Mouse (Mus musculus) intestine, embryonic 14.5 days (tissue): ENCODE measurements around the gene Cmbl. TPM values are rescaled to one million over a fixed set of nuclear protein-coding genes. Genes with fewer than 3 reads are reported as not detected.

ENCODE experiments used
- ATAC-seq: fragments of 200-750 bp; cut with Nextera tagmentation; replicated peaks from 2 replicates; pipeline ENCODE4 v1.8.0; 2017; ENCODE audit warnings: low read depth, moderate number of reproducible peaks, moderate TSS enrichment, moderate library complexity; ENCODE audit not compliant: low FRiP score, low TSS enrichment
- DNase-seq: peaks from one replicate; pipeline ENCODE4 v3.0.0-alpha.2; 2018; ENCODE audit warnings: low spot score
- H3K27ac ChIP-seq: fragments of 300-500 bp; sonication (generic); 2 replicates; pipeline ENCODE4 v1.5.1; 2014; ENCODE audit warnings: low read depth, mild to moderate bottlenecking, control low read depth
- H3K27me3 ChIP-seq: fragments of 300-500 bp; sonication (generic); replicated peaks from 2 replicates; pipeline ENCODE4 v1.6.1; 2014; ENCODE audit warnings: low read length, control low read depth; ENCODE audit not compliant: control insufficient read depth, insufficient read depth
- H3K36me3 ChIP-seq: fragments of 300-500 bp; sonication (generic); 2 replicates; pipeline ENCODE4 v1.6.1; 2014; ENCODE audit warnings: low read length, control low read depth; ENCODE audit not compliant: control insufficient read depth, insufficient read depth
- H3K4me1 ChIP-seq: fragments of 300-500 bp; sonication (generic); replicated peaks from 2 replicates; pipeline ENCODE4 v1.6.1; 2014; ENCODE audit warnings: low read length, control low read depth, mixed read lengths; ENCODE audit not compliant: control insufficient read depth, insufficient read depth
- H3K4me2 ChIP-seq: fragments of 300-500 bp; sonication (generic); 2 replicates; pipeline ENCODE4 v1.6.1; 2014; ENCODE audit warnings: low read length
- H3K4me3 ChIP-seq: fragments of 300-500 bp; sonication (generic); 2 replicates; pipeline ENCODE4 v1.5.1; 2014; ENCODE audit warnings: low read depth, low read length, control low read depth, mixed read lengths
- H3K9ac ChIP-seq: fragments of 300-500 bp; sonication (generic); 2 replicates; pipeline ENCODE4 v1.6.1; 2014; ENCODE audit warnings: mild to moderate bottlenecking, low read length
- H3K9me3 ChIP-seq: fragments of 300-500 bp; sonication (generic); 2 replicates; pipeline ENCODE4 v1.6.1; 2016; ENCODE audit warnings: low read length, control low read depth; ENCODE audit not compliant: control insufficient read depth
- WGBS: fragments of 180-500 bp; shearing (Covaris S2); extraction: QIAGEN DNeasy Blood & Tissue Kit; methylation state at CpG from one replicate; pipeline ENCODE4 v1.1.7; 2014; 5-methylcytosine and 5-hydroxymethylcytosine counted together
- polyA plus RNA-seq: library from polyadenylated mRNA; unstranded; fragments of >200 nt; fragmentation: Nextera tagmentation; extraction: Ambion mirVana; gene quantifications from 2 replicates; pipeline ENCODE4 v1.2.1, GENCODE M21; 2014

Gene Cmbl
- polyA plus RNA-seq, 1 experiment from 2014 or later, result 12.0 TPM

DNA sequence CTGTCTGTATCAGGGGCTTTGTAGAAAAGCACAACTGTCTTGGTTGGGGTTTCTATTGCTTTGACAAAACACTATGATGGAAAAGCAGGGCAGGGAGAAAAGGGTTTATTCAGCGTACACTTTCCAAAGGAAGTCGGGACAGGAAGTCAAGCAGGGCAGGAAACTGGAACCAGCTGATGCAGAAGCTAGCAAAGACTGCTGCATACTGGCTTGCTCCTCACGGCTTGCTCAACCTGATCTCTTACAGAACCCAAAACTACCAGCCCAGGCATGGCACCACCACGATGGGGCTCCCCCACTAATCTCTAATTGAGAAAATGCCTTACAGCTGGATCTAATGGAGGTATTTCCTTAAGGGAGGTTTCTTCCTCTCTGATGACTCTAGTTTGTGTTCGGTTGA, 17.8 kb upstream of the Cmbl start:
- no peak overlapping the region for H3K9ac ChIP-seq
- no peak overlapping the region for H3K4me2 ChIP-seq
- WGBS, result 67% methylated on average over 5 of the region's 5 CpGs
- H3K4me1 ChIP-seq, result peaks cover 8% of the 10 kb centered on the region
- H3K27me3 ChIP-seq, result no peaks in the 10 kb centered on the region
- no peak for DNase-seq
- no peak overlapping the region for H3K4me3 ChIP-seq
- no peak for ATAC-seq
- no peaks in the 10 kb centered on the region for H3K36me3 ChIP-seq
- H3K27ac ChIP-seq, result no peak overlapping the region
- H3K9me3 ChIP-seq, result no peaks in the 10 kb centered on the region

DNA sequence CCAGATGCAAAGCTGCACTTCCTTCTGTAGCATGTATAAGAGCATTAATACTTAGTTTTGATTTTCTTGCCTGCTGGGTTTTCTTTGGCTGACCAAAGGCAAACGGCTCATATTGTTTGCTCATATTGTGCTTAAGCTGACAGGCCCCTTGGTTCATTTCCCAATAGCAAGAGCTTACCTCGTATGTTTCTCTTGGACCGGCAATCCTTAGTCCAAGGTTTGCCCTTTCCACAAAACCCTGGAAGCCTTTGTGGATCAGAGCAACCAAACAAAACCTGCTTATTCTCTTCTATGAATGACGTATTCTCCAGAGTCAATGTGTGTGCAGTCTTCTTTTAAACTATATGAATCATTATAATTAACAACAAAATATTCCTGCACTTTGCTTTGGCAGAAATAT, 14.8 kb upstream of the Cmbl start:
- no peaks in the 10 kb centered on the region for H3K36me3 ChIP-seq
- 84% methylated on average over 4 of the region's 4 CpGs for WGBS

DNA sequence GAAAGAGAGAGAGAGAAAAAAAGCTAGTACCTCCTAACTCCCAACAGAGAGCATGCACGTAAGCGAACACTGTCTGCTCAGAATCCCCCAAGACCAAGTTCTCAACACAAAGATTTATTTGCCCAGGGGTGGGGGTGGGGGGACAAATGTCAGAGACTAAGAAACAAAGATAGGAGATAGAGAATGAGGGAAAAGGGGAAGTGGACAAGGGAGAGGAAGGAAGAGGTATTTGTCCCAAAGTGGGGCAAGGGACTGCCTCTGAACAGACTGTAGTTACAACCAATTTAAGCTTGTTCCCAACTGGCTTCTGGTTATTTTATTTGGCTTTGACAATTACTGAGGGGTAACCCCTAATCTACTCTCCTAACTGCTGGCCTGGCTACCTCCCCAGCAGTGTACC, 10.3 kb upstream of the Cmbl start:
- Histone ChIP-seq H3K9ac (no peak overlapping the region), H3K27me3 (no peaks in the 10 kb centered on the region), H3K9me3 (no peaks in the 10 kb centered on the region), H3K36me3 (no peaks in the 10 kb centered on the region), H3K4me3 (no peak overlapping the region), H3K4me2 (no peak overlapping the region), H3K4me1 (no peaks in the 10 kb centered on the region), H3K27ac (no peak overlapping the region)
- DNase-seq (no peak), ATAC-seq (no peak)
- 76% methylated on average over 2 of the region's 2 CpGs for WGBS

More for the DNA sequence above, 14.8 kb upstream of the Cmbl start:
- no peak overlapping the region for H3K4me2 ChIP-seq
- no peak overlapping the region for H3K9ac ChIP-seq
- DNase-seq, result no peak
- no peaks in the 10 kb centered on the region for H3K27me3 ChIP-seq
- H3K9me3 ChIP-seq, result no peaks in the 10 kb centered on the region
- H3K4me1 ChIP-seq, result no peaks in the 10 kb centered on the region
- ATAC-seq, result no peak
- no peak overlapping the region for H3K4me3 ChIP-seq
- no peak overlapping the region for H3K27ac ChIP-seq

DNA sequence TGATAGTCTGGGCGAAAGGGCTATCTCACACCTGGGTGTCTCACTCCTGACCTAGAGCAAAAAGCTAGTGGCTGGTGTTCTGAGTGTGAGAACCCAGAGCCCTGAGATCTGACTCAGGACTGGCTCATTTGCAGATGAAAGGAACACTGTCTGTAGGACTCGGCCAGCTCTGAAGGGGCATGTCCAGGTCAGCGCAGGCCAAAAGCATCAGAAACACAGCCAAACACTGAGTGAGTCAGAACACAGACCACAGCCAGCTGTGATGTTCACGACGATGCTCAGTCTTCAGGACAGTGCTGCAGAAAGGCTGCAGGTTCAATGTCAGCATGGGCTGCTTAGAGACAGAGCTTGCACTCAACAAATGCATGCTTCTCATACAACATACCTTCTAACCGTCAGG, 3.8 kb upstream of the Cmbl start:
- no peak overlapping the region for H3K9ac ChIP-seq
- no peak overlapping the region for H3K27ac ChIP-seq
- no peak overlapping the region for H3K4me3 ChIP-seq
- WGBS, result 83% methylated on average over 6 of the region's 6 CpGs
- no peaks in the 10 kb centered on the region for H3K4me1 ChIP-seq
- no peak for DNase-seq
- H3K9me3 ChIP-seq, result no peaks in the 10 kb centered on the region
- no peaks in the 10 kb centered on the region for H3K27me3 ChIP-seq
- no peak overlapping the region for H3K4me2 ChIP-seq
- H3K36me3 ChIP-seq, result no peaks in the 10 kb centered on the region
- no peak for ATAC-seq

DNA sequence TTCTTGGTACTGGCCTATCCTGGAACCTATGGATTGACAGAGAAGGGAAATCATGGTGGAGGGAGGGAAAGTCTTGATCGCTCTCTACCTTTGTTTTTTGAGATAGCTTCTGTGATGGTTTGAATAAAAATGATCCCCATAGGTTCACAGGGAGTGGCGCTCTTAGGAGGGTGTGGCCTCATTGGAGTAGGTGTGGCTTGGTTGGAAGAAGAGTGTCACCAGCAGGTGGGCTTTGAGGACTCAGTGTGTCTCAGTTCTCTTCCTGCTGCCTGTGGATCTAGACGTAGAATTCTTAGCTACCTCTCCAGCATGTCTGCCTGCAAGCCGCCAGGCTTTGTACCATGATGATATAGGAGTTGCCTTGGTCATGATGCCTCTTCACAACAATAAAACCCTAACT, 3.2 kb upstream of the Cmbl start:
- Histone ChIP-seq H3K4me3 (no peak overlapping the region), H3K4me1 (no peaks in the 10 kb centered on the region)
- WGBS, result 94% methylated on average over 4 of the region's 4 CpGs

DNA sequence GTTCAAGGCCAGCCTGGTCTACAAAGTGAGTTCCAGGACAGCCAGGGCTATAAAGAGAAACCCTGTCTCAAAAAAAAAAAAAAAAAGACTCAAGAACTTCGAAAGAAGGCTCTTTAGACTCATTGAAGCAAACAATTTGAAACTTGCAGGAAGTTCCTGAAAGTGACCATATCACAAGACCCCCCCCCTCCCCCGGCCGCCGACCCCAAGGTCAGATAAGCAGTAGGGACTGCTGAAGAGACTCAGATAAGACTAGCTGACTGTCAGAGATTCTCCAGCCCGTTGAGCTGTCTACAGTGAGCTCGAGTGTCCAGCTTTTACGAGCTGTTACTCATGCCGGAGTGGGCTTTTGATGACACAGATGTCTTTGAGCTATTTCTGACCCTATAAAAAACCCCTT, 2.3 kb upstream of the Cmbl start:
- Histone ChIP-seq H3K27ac (no peak overlapping the region), H3K27me3 (no peaks in the 10 kb centered on the region), H3K9me3 (no peaks in the 10 kb centered on the region), H3K36me3 (no peaks in the 10 kb centered on the region), H3K9ac (no peak overlapping the region), H3K4me2 (no peak overlapping the region), H3K4me3 (no peak overlapping the region), H3K4me1 (peaks cover under 1% of the 10 kb centered on the region; the same call in 1 of the 2 replicates)
- ATAC-seq, result no peak
- WGBS, result 64% methylated on average over 8 of the region's 8 CpGs
- DNase-seq, result no peak

More for the DNA sequence above, 3.2 kb upstream of the Cmbl start:
- Histone ChIP-seq H3K36me3 (no peaks in the 10 kb centered on the region), H3K4me2 (no peak overlapping the region), H3K9ac (no peak overlapping the region), H3K27ac (no peak overlapping the region), H3K9me3 (no peaks in the 10 kb centered on the region), H3K27me3 (no peaks in the 10 kb centered on the region)
- DNase-seq, result no peak
- no peak for ATAC-seq

DNA sequence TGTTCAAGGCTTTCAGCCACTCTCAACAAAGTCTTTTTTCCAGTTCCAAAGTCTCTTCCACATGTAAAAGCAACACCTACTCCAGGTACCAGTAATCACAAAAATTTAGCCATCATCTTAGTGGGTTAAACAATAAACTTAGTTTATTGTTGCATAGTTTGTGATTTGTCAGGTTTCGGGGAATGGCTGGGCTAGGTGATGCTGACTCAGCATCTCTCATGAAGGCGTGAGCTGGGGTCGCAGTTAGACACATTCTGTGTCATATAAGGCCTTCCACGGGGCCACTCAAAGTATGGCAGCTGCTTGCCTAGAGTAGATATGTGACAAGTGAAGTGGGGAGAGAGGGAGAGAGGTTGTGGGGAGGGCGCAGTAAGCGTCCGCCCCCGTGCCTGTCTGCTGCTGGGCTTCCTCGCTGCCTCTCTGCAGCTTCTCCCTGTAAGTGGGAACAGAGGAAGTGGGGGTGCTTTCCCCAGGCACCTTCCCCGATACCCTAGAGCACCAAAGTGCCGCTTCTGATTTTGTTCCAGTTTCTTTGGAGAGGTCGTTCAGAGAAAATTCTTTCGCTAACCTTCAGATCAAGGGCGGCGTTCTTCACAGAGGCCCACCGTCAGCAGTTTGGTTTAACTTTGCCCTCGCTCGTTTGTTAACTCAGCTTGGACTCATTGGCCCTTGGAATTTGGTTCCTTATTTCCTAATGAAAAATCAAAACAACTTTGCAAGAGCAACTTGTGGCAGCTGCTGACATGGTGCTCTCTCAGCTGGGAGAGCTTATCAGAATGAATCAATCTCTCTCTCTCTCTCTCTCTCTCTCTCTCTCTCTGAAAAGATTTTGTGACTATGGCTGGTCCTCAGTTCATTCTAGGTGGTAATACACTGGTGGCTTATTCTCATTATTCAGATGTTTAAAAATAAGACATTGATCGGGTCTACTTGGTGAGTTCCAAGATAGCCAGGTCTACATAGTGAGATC, 1.3 kb upstream of the Cmbl start:
- Histone ChIP-seq H3K9me3 (no peaks in the 10 kb centered on the region), H3K27me3 (no peaks in the 10 kb centered on the region), H3K4me3 (no peak overlapping the region), H3K9ac (no peak overlapping the region), H3K4me2 (no peak overlapping the region), H3K36me3 (no peaks in the 10 kb centered on the region), H3K27ac (no peak overlapping the region), H3K4me1 (peaks cover 10% of the 10 kb centered on the region)
- DNase-seq (no peak), ATAC-seq (no peak)
- 56% methylated on average over 19 of the region's 19 CpGs for WGBS

DNA sequence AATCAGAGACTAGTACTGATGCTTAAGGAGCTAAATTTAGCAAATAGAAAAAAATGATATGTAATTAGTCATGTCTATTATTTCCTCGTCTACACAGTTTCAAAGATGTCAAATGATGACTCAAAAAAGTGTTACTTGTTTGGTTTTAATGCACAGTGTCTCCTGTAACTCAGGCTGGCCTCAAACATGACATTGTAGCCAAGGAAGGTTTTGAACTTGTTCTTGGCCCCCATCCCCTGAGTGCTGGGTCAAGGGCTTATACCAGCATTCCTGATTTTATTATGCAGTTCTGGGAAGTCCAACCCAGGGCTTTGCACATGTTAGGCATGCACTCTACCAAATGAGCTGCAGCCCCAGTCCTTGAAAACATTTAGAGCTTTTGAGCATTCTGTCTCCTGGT, 597 bp downstream of the Cmbl start:
- no peak overlapping the region for H3K9ac ChIP-seq
- no peak overlapping the region for H3K4me3 ChIP-seq
- H3K27me3 ChIP-seq, result no peaks in the 10 kb centered on the region
- H3K36me3 ChIP-seq, result no peaks in the 10 kb centered on the region
- peaks cover 19% of the 10 kb centered on the region for H3K4me1 ChIP-seq
- no peaks in the 10 kb centered on the region for H3K9me3 ChIP-seq
- no peak for DNase-seq
- H3K27ac ChIP-seq, result no peak overlapping the region
- 52% methylated on average over 1 of the region's 1 CpGs for WGBS
- no peak for ATAC-seq
- no peak overlapping the region for H3K4me2 ChIP-seq

DNA sequence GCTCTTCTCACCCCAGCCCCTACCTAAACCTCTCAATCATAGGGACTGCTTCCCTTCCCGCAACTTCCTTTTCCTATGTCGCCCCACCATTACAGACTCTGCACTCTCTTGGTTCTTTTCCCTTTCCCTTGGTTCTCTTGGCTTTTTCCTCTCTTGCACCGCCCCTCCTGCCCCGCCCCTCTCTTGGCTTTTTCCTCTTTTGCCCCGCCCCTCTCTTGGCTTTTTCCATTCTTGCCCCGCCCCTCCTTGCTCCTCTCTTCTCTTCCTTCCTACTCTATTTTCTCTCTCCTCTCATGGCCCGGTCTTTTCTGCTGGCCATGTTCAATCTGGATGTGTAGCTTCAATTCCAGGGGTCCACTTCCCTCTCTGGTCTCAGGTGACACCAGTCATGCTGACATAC, 2.2 kb downstream of the Cmbl start:
- Histone ChIP-seq H3K4me3 (no peak overlapping the region), H3K36me3 (no peaks in the 10 kb centered on the region), H3K9me3 (no peaks in the 10 kb centered on the region), H3K27me3 (no peaks in the 10 kb centered on the region), H3K4me1 (peaks cover 19% of the 10 kb centered on the region), H3K27ac (no peak overlapping the region), H3K4me2 (no peak overlapping the region), H3K9ac (no peak overlapping the region)
- ATAC-seq (no peak), DNase-seq (no peak)
- WGBS, result 72% methylated on average over 7 of the region's 7 CpGs
